Mouse (Mus musculus) liver, embryonic 13.5 days (tissue): Measurements from ENCODE around the gene Vmn1r199. TPM values are rescaled to one million over a fixed set of nuclear protein-coding genes. Genes with fewer than 3 reads are reported as not detected.
"Not testable (repeated sequence)": the region's sequence is repeated elsewhere in the genome, so short reads cannot be mapped to it uniquely, and the experiment has no call there.

Source experiments
- ATAC-seq: fragments of 200-750 bp; cut with Nextera tagmentation; 2 replicates; pipeline ENCODE4 v1.8.0; 2017; ENCODE audit warnings: low read depth, mild to moderate bottlenecking, moderate number of reproducible peaks, moderate library complexity
- DNase-seq: peaks from one replicate; pipeline ENCODE4 v3.0.0; 2022
- H3K27ac ChIP-seq: fragments of 300-500 bp; sonication (generic); 2 replicates; pipeline ENCODE4 v1.5.1; 2015; ENCODE audit warnings: moderate library complexity, mild to moderate bottlenecking, inconsistent platforms
- H3K27me3 ChIP-seq: fragments of 300-500 bp; sonication (generic); 2 replicates; pipeline ENCODE4 v1.6.1; 2015; ENCODE audit warnings: mild to moderate bottlenecking, inconsistent platforms
- H3K36me3 ChIP-seq: fragments of 300-500 bp; sonication (generic); 2 replicates; pipeline ENCODE4 v1.6.1; 2015; ENCODE audit warnings: mild to moderate bottlenecking, inconsistent platforms
- H3K4me1 ChIP-seq: fragments of 300-500 bp; sonication (generic); replicated peaks from 2 replicates; pipeline ENCODE4 v1.6.1; 2015; ENCODE audit warnings: inconsistent platforms
- H3K4me2 ChIP-seq: fragments of 300-500 bp; sonication (generic); 2 replicates; pipeline ENCODE4 v1.6.1; 2015; ENCODE audit warnings: inconsistent platforms, mild to moderate bottlenecking, moderate library complexity
- H3K4me3 ChIP-seq: fragments of 300-500 bp; sonication (generic); replicated peaks from 2 replicates; pipeline ENCODE4 v1.5.1; 2015; ENCODE audit warnings: mild to moderate bottlenecking, inconsistent platforms
- H3K9ac ChIP-seq: fragments of 300-500 bp; sonication (generic); 2 replicates; pipeline ENCODE4 v1.6.1; 2015; ENCODE audit warnings: mild to moderate bottlenecking, inconsistent platforms
- H3K9me3 ChIP-seq: fragments of 300-500 bp; sonication (generic); replicated peaks from 2 replicates; pipeline ENCODE4 v1.6.1; 2016; ENCODE audit warnings: inconsistent platforms
- WGBS: fragments of 180-500 bp; shearing (Covaris S2); methylation state at CpG from one replicate; pipeline ENCODE4 v1.1.7; 2015; ENCODE audit not compliant: insufficient replicate concordance; 5-methylcytosine and 5-hydroxymethylcytosine counted together
- polyA plus RNA-seq: library from polyadenylated mRNA; unstranded; fragments of >200 nt; fragmentation: Nextera tagmentation; extraction: Ambion mirVana; gene quantifications from 2 replicates; pipeline ENCODE4 v1.2.1, GENCODE M21; 2015

Vmn1r199 gene
- not detected in 2 replicates for polyA plus RNA-seq

DNA sequence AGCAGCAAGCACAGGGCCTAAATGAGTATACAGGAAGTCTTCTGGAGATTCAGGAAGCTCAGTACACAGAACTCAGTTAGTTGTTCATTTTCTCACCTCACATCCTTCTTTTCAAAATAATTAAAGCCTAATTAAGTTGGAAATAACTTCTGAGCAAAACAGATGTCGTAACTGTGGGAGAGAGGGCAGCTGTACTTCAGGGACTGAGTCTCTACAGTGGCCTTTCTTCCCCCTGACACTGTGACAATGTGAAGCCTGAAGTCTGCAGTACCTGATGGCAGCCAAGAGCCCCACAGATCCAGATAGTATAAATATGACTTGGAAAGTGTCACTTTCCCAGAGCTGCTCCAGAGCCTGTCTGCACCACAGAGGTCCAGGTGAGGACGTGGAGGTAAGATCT lies at the start of gene Vmn1r199:
Gene Vmn1r199, plus strand, starts transcription at position 301 of the 400 bp plus-strand sequence.
- Histone ChIP-seq H3K9me3 (no peaks in the 10 kb centered on the region), H3K4me2 (no peak within 1 kb of the TSS), H3K36me3 (no peaks in the 10 kb centered on the region), H3K27ac (no peak within 1 kb of the TSS), H3K4me3 (no peak within 1 kb of the TSS), H3K9ac (no peak within 1 kb of the TSS), H3K27me3 (no peaks in the 10 kb centered on the region), H3K4me1 (no peaks in the 10 kb centered on the region)
- DNase-seq, result no peak
- WGBS, result 63% methylated on average over 2 of the region's 2 CpGs
- no peak for ATAC-seq

DNA sequence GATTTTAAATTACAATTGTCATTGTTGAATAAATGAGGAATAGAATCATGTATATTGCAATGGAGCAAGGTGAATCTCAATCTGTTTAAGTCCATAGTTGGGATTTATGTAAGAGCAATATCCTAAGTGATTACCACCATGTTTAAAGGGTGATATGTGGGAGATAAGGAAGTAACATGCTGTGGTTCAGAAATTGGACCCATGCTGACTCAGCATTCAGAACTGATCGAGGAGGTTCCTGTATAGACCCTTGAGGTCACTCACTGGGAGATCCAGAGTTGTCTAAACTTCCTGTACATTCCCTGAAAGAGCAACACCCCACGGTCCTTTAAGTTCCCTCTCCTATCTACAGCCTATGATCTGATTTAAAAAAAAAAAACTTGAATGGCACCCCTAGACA lies 46.3 kb upstream of the Vmn1r199 start:
- no peak for DNase-seq
- Histone ChIP-seq H3K4me1 (no peaks in the 10 kb centered on the region), H3K36me3 (no peaks in the 10 kb centered on the region), H3K4me3 (no peak overlapping the region), H3K27me3 (no peaks in the 10 kb centered on the region), H3K27ac (no peak overlapping the region), H3K4me2 (no peak overlapping the region), H3K9ac (no peak overlapping the region), H3K9me3 (no peaks in the 10 kb centered on the region)
- no peak for ATAC-seq
- WGBS, result 20% methylated on average over 2 of the region's 2 CpGs

GRCm38 (mm10) chr13:22335565-22335964 lies 44.1 kb upstream of the Vmn1r199 start:
- 54% methylated on average over 1 of the region's 1 CpGs for WGBS
- no peak for ATAC-seq
- no peaks in the 10 kb centered on the region for H3K9me3 ChIP-seq

DNA sequence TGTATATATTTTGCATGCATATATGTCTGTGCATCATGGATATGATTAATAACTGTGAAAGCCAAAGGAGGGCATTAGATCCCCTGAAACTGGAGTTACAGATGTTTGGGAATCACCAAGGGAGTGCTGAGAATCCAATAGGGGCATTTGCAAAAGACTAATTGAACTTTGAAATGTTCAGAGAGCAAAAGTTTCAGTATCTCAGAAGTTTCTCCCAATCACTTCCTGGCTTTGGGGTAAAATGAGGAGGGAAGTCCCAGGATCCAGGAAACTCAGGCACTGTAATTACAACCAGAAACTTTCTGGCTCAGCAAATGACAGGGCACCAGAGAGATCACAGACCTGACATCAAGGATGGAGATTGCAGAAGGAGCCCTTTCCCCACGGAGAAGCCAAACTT lies 29.6 kb upstream of the Vmn1r199 start, which contains the start of gene Vmn1r198:
Gene Vmn1r198, plus strand, starts transcription at position 301 of the 400 bp plus-strand sequence.
- DNase-seq (no peak), ATAC-seq (no peak)
- no peaks in the 10 kb centered on the region for H3K36me3 ChIP-seq
- no peaks in the 10 kb centered on the region for H3K4me1 ChIP-seq
- 22% methylated on average over 1 of the region's 1 CpGs for WGBS
- H3K9me3 ChIP-seq, result no peaks in the 10 kb centered on the region
- H3K27ac ChIP-seq, result no peak within 1 kb of the TSS
- no peak within 1 kb of the TSS for H3K9ac ChIP-seq
- no peaks in the 10 kb centered on the region for H3K27me3 ChIP-seq
- H3K4me2 ChIP-seq, result no peak within 1 kb of the TSS
- H3K4me3 ChIP-seq, result no peak within 1 kb of the TSS

More at GRCm38 (mm10) chr13:22335565-22335964, 44.1 kb upstream of the Vmn1r199 start:
- Histone ChIP-seq H3K27ac (no peak overlapping the region), H3K4me1 (no peaks in the 10 kb centered on the region), H3K27me3 (no peaks in the 10 kb centered on the region), H3K36me3 (no peaks in the 10 kb centered on the region), H3K4me3 (no peak overlapping the region), H3K4me2 (no peak overlapping the region), H3K9ac (no peak overlapping the region)
- DNase-seq, result no peak

GRCm38 (mm10) chr13:22350813-22351212 lies 28.8 kb upstream of the Vmn1r199 start:
- 54% methylated on average over 1 of the region's 1 CpGs for WGBS
- H3K27me3 ChIP-seq, result no peaks in the 10 kb centered on the region
- no peak for ATAC-seq

GRCm38 (mm10) chr13:22381128-22381527 lies 1.5 kb downstream of the Vmn1r199 start:
- not testable (repeated sequence) for H3K4me1 ChIP-seq, H3K9ac ChIP-seq, ATAC-seq, H3K9me3 ChIP-seq, H3K4me3 ChIP-seq, H3K27me3 ChIP-seq, DNase-seq, H3K4me2 ChIP-seq, H3K36me3 ChIP-seq, H3K27ac ChIP-seq
- 50% methylated on average over 3 of the region's 3 CpGs for WGBS

More at GRCm38 (mm10) chr13:22350813-22351212, 28.8 kb upstream of the Vmn1r199 start:
- no peak overlapping the region for H3K27ac ChIP-seq
- no peak overlapping the region for H3K9ac ChIP-seq
- no peaks in the 10 kb centered on the region for H3K9me3 ChIP-seq
- no peak for DNase-seq
- H3K4me1 ChIP-seq, result no peaks in the 10 kb centered on the region
- no peak overlapping the region for H3K4me2 ChIP-seq
- H3K4me3 ChIP-seq, result no peak overlapping the region
- H3K36me3 ChIP-seq, result no peaks in the 10 kb centered on the region

GRCm38 (mm10) chr13:22383401-22383800 lies 3.8 kb downstream of the Vmn1r199 start:
- Histone ChIP-seq H3K4me3 (no peak overlapping the region), H3K27ac (no peak overlapping the region), H3K9me3 (no peaks in the 10 kb centered on the region), H3K4me1 (no peaks in the 10 kb centered on the region), H3K27me3 (no peaks in the 10 kb centered on the region), H3K9ac (no peak overlapping the region), H3K36me3 (no peaks in the 10 kb centered on the region), H3K4me2 (no peak overlapping the region)
- 49% methylated on average over 3 of the region's 3 CpGs for WGBS
- DNase-seq, result no peak
- no peak for ATAC-seq

DNA sequence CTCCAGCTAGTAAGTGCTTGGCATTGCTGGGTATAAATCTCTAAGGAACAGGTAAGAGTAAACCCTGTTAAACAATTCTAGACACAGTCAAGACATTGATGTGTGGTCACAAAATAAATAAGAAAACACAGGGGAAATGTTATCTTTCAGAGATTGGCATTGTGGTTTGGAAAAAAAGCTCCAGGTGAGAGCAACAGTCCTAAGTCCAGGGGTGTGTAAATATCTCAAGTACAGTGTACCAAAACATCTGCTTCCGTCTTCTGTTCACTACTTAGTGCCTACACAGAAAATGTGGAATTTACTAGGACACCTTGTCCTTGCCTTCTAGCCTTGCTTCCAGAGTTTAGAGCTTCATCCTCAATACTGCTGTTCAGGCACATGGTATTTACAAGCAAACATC lies 7.4 kb downstream of the Vmn1r199 start:
- Histone ChIP-seq H3K9ac (no peak overlapping the region), H3K27me3 (no peaks in the 10 kb centered on the region), H3K9me3 (no peaks in the 10 kb centered on the region), H3K4me1 (no peaks in the 10 kb centered on the region), H3K36me3 (no peaks in the 10 kb centered on the region), H3K4me3 (no peak overlapping the region), H3K4me2 (no peak overlapping the region), H3K27ac (no peak overlapping the region)
- DNase-seq (no peak), ATAC-seq (no peak)
- WGBS, result 70% methylated on average over 1 of the region's 1 CpGs

DNA sequence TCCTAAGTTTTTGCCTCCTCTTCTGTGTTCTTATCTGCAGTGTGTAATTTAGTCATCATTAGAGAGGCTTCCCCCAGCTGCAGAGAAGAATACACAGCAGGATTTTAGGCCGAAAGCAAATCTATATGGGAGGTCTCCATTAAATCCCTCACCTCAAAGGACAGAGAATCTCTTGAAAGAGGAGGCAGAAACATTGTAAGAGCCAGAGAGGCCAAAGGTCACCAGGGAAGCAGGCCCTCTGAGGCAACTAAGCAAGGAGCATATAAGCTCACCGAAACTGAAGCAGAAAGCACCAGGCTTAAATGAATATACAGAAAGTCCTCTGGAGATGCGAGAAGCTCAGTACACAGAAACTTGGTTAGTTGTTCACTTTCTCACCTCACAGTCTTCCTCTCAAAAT lies 10.5 kb downstream of the Vmn1r199 start, which contains the start of gene Vmn1r200:
Gene Vmn1r200, plus strand, starts transcription at position 301 of the 400 bp plus-strand sequence.
- no peaks in the 10 kb centered on the region for H3K27me3 ChIP-seq
- ATAC-seq (no peak), DNase-seq (no peak)
- no peak within 1 kb of the TSS for H3K27ac ChIP-seq
- H3K36me3 ChIP-seq, result no peaks in the 10 kb centered on the region
- H3K4me1 ChIP-seq, result no peaks in the 10 kb centered on the region
- 60% methylated on average over 3 of the region's 3 CpGs for WGBS
- H3K4me3 ChIP-seq, result no peak within 1 kb of the TSS
- no peak within 1 kb of the TSS for H3K4me2 ChIP-seq
- H3K9ac ChIP-seq, result no peak within 1 kb of the TSS
- no peaks in the 10 kb centered on the region for H3K9me3 ChIP-seq

DNA sequence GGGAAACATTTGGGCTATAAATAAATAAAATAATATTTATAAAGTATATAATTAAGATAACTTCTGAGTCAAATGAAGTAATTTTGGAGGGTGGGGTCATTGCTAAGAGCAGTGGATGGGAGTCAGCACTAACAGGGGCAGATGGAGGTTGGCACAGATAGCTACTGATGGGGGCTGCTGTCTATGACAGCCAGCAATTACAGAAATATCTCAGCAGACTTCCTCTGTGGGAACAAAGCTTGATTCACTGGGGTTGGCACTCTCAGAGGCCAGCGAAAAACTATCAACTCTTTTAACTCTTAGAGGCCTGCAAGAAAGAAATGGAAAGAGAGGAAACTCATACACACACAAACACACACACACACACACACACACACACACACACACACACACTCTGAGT lies 23.4 kb downstream of the Vmn1r199 start:
- Histone ChIP-seq H3K27ac (no peak overlapping the region), H3K9me3 (0 out of 2 replicates have a peak, but pooled peaks cover 7% of the 10 kb centered on the region), H3K4me3 (no peak overlapping the region), H3K36me3 (no peaks in the 10 kb centered on the region), H3K4me1 (no peaks in the 10 kb centered on the region), H3K4me2 (no peak overlapping the region), H3K9ac (no peak overlapping the region), H3K27me3 (no peaks in the 10 kb centered on the region)
- DNase-seq (no peak), ATAC-seq (no peak)
- WGBS, result 31% methylated on average over 1 of the region's 1 CpGs
